Mouse (Mus musculus) midbrain, embryonic 10.5 days (tissue): ENCODE data around the gene Gm10300. TPM values are rescaled to one million over a fixed set of nuclear protein-coding genes. Genes with fewer than 3 reads are reported as not detected.

Source experiments
- DNase-seq: peaks from one replicate; pipeline ENCODE4 v3.0.0-alpha.2; 2017; ENCODE audit warnings: low spot score
- H3K27ac ChIP-seq: fragments of 300-500 bp; sonication (generic); replicated peaks from 2 replicates; pipeline ENCODE4 v1.5.1; 2016; ENCODE audit warnings: mild to moderate bottlenecking
- H3K27me3 ChIP-seq: fragments of 300-500 bp; sonication (generic); 2 replicates; pipeline ENCODE4 v1.6.1; 2016; ENCODE audit warnings: low read depth, mild to moderate bottlenecking; ENCODE audit not compliant: poor library complexity, severe bottlenecking
- H3K36me3 ChIP-seq: fragments of 300-500 bp; sonication (generic); 2 replicates; pipeline ENCODE4 v1.6.1; 2016; ENCODE audit warnings: mild to moderate bottlenecking, moderate library complexity
- H3K4me1 ChIP-seq: fragments of 300-500 bp; sonication (generic); 2 replicates; pipeline ENCODE4 v1.6.1; 2016
- H3K4me3 ChIP-seq: fragments of 300-500 bp; sonication (generic); 2 replicates; pipeline ENCODE4 v1.5.1; 2016; ENCODE audit warnings: mild to moderate bottlenecking, moderate library complexity
- H3K9me3 ChIP-seq: fragments of 300-500 bp; sonication (generic); replicated peaks from 2 replicates; pipeline ENCODE4 v1.6.1; 2016; ENCODE audit warnings: mild to moderate bottlenecking
- WGBS: fragments of 180-500 bp; shearing (Covaris S2); methylation state at CpG from one replicate; pipeline ENCODE4 v1.1.7; 2016; 5-methylcytosine and 5-hydroxymethylcytosine counted together
- polyA plus RNA-seq: library from polyadenylated mRNA; unstranded; fragments of >200 nt; fragmentation: Nextera tagmentation; extraction: Ambion mirVana; gene quantifications from 2 replicates; pipeline ENCODE4 v1.2.1, GENCODE M21; 2016

Gene Gm10300
- polyA plus RNA-seq, 1 experiment from 2014 or later = not detected

DNA sequence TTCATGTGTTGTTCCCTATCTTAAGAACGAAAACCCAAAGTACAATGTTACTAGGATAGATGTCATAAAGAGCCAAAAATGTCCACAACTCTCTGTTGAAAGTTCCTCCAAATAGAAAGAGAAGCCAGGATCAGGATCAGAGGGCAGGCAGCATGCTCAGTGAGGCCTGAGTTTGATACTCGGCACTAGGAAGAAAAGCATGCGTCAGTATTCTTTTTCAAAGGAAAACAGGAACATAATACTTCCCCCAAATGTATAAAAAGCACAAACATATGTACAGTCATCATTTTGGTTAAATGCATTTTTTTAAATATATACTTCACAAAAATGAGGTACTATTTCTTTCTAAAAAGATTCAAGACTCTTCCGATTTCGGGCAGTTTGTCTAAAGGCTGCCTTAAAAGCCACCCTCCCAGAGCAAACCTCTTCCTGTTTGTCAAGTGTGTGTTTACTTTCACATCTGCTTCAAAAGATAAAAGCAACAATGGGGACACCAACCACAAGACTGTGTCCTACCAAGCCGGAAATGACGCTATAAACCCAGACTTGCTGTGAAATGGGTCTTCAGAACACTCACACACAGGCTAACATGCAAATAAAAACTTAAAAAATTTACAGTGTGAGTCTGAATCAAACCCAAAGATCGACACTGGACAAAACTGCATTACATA lies 34.4 kb upstream of the Gm10300 start:
- peaks cover 17% of the 10 kb centered on the region for H3K36me3 ChIP-seq
- WGBS = 88% methylated on average over 8 of the region's 8 CpGs
- H3K9me3 ChIP-seq = no peaks in the 10 kb centered on the region
- H3K4me1 ChIP-seq = peaks cover 30% of the 10 kb centered on the region
- DNase-seq = no peak
- no peaks in the 10 kb centered on the region for H3K27me3 ChIP-seq
- H3K27ac ChIP-seq = no peak overlapping the region
- H3K4me3 ChIP-seq = no peak overlapping the region

DNA sequence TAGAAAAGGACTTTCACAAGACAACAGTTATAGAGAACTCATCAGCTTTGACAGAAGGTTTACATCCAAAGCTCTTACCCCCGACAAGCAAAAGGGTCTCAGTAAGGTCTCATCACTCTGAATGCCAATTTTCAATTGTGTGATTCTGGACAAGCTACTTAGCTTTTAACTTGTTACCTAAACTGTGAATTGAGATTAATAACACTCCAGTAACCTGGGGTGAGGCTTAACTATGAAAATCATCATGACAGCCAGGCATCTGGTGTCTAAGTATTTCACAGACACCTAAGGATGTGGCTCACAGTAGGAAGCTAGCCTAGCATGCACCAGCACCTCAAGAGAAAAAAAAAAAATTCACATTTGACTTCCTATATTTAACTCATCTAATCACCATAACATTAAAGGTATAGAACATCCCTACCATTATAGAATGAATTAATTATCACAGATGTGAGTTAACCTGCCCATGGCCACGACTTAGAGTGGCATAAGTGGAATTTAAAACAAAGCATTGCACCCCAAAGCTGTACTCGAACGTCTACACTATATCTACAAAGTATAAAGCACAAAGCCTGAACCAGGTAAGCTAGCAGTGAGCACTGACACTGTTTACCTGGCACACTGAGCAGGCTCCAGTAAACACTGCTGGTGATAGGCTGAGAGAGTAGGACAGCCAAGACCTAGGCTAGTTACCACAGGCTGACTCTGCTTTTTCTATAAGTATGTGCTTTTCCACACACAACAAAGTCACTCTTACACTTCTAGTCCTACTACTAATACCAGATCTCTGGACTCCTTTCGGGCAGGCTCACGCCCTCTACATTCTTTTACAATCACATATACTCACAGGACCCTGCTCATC lies 32.8 kb upstream of the Gm10300 start:
- no peak for DNase-seq
- peaks cover 17% of the 10 kb centered on the region for H3K36me3 ChIP-seq
- WGBS = 84% methylated on average over 6 of the region's 6 CpGs
- no peak overlapping the region for H3K4me3 ChIP-seq
- H3K4me1 ChIP-seq = peaks cover 42% of the 10 kb centered on the region
- H3K9me3 ChIP-seq = no peaks in the 10 kb centered on the region
- H3K27ac ChIP-seq = no peak overlapping the region
- no peaks in the 10 kb centered on the region for H3K27me3 ChIP-seq

DNA sequence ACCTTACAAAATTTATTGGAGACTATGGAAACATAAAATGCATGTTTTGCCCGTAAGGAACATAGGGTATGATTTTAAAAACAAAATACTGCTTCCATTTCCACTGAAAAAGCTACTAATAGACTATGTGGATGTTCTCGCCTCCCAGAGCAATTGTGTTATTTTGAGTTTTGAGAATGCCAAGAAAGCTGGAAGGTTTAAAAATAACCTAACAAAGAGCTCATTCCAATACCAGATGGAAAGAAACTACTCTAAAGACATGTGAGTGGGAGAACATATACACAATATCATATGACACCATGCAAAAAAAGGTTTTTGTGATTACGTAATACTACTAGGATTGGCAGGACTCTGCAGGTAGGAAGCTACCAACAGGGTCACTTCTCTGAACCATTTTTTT lies 30.8 kb upstream of the Gm10300 start:
- no peaks in the 10 kb centered on the region for H3K27me3 ChIP-seq
- 91% methylated on average over 3 of the region's 3 CpGs for WGBS
- no peaks in the 10 kb centered on the region for H3K9me3 ChIP-seq
- peaks cover 46% of the 10 kb centered on the region for H3K4me1 ChIP-seq
- DNase-seq = no peak
- no peak overlapping the region for H3K4me3 ChIP-seq
- H3K36me3 ChIP-seq = peaks cover 15% of the 10 kb centered on the region
- no peak overlapping the region for H3K27ac ChIP-seq

DNA sequence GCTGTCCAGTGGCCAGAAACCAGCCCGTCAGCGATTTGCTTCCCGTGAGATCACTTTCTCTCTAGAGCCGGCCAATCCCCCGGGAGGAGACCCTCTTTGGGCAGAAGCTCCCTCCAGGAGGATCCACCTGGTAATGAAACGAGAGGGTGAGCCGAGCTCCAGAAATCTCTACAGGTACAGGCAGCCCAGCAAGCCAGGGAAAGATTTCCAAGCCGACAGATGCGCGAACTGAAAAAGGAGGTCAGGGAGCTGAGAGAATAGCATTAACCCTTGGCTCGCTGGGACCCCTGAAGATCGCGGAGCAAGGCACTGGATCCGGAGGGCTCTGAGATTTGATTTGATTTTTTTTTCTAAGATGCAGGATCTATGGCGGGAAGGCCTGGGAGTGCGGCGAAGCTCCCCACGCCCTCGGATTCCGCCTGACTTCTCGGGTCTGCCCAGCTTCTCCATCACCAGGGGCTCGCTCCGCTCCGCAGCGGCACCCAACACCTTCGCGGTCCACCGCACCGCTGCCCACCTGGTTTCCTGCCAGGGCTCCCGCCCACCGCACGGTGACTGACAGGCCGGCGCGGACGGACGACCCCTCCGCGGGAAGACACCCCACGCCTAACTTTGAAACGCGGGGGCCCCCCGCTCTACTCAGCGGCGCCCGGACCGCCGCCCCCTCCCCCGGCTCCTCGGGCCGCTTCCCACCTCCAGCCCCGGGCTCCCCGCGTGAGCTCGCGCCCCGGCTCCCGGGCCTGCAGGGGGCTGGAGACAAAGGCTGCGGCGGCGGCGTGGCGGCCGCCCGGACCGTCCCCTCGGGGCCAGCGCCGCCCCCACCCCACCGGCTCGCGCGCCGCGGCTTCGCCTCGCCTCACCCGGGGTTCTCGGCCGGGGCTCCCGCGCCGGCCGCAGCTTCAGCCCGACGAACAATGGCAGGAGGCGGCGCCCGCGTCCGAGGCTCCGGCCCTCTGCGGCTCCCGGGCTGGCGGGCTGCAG lies 26.2 kb upstream of the Gm10300 start:
- under 1% methylated on average over 94 of the region's 95 CpGs for WGBS
- 0 out of 2 replicates have a peak, but pooled peaks cover 2% of the 10 kb centered on the region for H3K36me3 ChIP-seq

DNA sequence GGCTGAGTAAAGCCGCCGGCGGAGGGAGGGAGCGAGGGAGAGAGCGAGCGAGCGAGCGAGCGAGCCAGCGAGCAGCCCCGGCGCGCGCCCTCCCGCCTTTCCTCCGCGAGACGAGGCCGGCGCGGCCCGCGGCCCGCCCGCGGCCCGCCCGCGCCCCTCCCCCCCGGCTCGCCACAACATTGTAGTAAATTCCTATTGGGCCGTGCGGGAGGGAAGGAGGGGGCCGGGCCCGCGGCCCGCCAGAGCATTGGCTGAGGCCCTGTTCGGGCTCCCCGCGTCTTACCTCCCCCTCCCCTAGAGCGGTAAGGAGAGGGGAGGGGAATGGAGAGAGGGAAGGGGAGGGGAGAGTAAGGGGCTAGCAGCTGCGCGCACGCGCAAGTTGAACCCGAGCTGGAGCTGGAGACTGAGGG lies 25.5 kb upstream of the Gm10300 start:
- H3K4me1 ChIP-seq = peaks cover 50% of the 10 kb centered on the region
- H3K27ac ChIP-seq = peak overlapping the region; percentile 99
- peak; percentile 95 for DNase-seq
- H3K4me3 ChIP-seq = peak overlapping the region; percentile 98
- H3K27me3 ChIP-seq = peaks cover 21% of the 10 kb centered on the region
- 3% methylated on average over 23 of the region's 46 CpGs for WGBS
- H3K36me3 ChIP-seq = 0 out of 2 replicates have a peak, but pooled peaks cover 2% of the 10 kb centered on the region
- no peaks in the 10 kb centered on the region for H3K9me3 ChIP-seq

More for the DNA sequence above, 26.2 kb upstream of the Gm10300 start:
- Histone ChIP-seq H3K27me3 (peaks cover 21% of the 10 kb centered on the region), H3K4me1 (peaks cover 47% of the 10 kb centered on the region), H3K27ac (peak overlapping the region; percentile 99), H3K9me3 (no peaks in the 10 kb centered on the region), H3K4me3 (peak overlapping the region; percentile 98)
- peak; percentile 72 for DNase-seq

DNA sequence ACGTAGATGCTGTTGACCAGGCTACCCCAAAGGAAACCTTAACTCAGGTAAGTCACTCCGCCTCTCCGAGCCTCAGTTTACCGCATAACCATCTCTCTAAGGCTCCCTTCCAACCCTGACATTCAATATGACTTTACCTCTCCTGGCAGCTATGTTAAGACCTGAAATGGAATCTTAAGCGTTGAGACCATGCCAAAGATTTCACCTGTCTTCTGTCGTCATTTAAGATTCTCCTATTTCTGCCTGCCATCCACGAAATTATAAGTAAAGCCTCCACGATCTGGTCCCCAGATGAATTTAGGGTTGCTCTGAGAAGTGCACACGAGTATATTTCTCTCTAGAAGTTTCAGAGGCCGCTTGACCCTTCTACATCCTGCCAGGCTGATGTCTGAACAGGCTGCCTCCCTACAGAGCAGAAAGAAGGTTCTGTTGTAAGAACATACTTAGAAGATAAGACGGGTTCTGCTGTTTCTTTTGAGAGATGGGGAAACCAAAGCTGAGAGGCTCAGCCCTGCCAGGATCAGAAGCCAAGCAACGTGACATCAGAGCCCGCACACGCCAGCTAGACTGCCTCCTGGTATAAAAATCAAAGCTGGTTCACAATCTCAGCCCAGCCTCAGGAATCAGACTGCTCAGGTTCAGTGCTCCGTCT lies 24.8 kb upstream of the Gm10300 start:
- peak overlapping the region; percentile 99 for H3K27ac ChIP-seq
- peak; percentile 25 for DNase-seq
- peaks cover 50% of the 10 kb centered on the region for H3K4me1 ChIP-seq

DNA sequence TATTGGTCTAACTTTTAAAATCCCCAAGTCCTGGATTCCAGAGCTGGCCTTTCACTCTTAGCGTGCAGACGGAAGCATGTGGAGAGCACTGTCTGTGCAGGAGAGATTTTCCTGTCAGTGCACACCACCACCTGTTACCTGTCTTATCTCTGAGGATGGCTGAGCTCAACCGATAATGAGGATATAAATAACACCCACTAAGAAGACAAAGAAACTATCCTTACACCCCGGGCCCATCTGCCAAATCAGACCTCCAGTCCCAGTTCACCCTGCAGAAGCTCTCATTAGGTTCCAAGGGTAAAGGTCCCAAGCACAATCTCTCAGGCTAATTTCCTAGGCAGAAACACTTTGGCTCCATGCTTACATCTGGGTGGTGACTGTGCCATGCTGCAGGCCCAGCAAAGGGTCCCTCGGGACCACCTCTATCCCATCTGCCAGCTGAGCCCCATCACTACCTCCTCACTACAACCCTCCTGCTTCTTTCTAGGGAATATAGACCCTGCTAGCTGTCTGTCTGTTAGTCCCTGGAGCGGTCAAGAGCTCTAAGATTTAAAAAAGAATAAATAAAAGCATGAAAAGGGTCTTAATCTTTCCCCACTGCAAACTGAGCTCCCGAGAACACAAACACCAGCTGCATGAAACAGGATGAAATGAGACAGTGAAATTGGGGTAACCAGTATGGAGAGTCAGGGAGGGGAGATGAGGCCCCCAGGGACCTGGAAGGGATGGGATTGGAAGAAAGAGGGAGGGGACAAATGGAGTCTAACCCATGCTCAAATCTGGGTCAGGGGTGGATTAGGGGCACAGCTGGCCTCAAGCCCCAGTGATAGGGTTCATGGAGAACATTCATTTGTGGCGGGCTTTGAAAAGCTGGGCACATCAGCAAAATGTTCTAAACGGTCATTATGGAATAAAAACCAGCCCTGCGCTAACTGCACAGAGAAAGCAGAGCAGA lies 22.9 kb upstream of the Gm10300 start:
- no peak for DNase-seq
- H3K4me3 ChIP-seq = no peak overlapping the region
- peaks cover 21% of the 10 kb centered on the region for H3K27me3 ChIP-seq
- no peaks in the 10 kb centered on the region for H3K9me3 ChIP-seq
- H3K27ac ChIP-seq = no peak overlapping the region
- 79% methylated on average over 10 of the region's 10 CpGs for WGBS
- H3K36me3 ChIP-seq = no peaks in the 10 kb centered on the region
- H3K4me1 ChIP-seq = peaks cover 39% of the 10 kb centered on the region

More for the DNA sequence above, 24.8 kb upstream of the Gm10300 start:
- peak overlapping the region; percentile 98 for H3K4me3 ChIP-seq
- WGBS = 8% methylated on average over 15 of the region's 15 CpGs
- H3K27me3 ChIP-seq = peaks cover 21% of the 10 kb centered on the region
- 0 out of 2 replicates have a peak, but pooled peaks cover 2% of the 10 kb centered on the region for H3K36me3 ChIP-seq
- H3K9me3 ChIP-seq = no peaks in the 10 kb centered on the region

DNA sequence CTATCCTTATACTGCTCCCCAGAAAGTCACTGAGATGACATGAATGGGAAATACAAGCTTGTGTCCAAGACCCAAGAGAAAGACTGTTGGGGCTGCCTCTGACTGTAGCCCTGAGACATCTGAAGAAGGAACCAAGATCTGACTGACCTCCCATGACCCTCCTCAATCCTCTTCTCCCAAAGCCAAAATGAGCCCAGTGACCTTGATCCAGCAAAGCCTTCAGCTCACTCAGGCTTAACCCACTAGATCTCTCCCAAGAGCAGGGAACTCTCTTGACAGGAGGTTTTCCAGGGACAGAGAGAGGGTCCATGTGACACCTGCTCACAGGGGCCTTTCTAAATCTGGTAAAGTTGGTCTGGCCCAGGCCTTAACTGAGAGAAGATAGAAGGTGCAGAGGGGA lies 17.2 kb upstream of the Gm10300 start:
- H3K27me3 ChIP-seq = no peaks in the 10 kb centered on the region; the same call in 1 of the 2 replicates

DNA sequence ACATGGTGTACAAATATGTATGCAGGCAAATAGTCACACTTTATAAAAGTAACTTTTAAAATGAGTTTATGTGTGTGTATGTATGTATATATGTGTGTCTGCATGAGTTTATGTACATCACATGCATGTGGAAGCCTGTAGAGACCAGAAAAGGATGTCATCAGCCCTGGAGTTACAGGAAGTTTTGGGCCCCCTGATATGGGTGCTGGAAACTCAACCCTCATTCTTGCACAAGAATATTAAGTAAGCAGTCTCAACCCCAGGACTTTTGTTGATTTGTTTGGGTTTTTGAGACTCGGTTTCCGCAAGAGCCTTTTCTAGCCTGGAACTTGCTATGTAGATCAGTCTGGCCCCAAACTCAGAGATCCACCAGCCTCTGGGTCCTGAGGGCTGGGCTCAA lies 15.0 kb upstream of the Gm10300 start:
- no peak overlapping the region for H3K4me3 ChIP-seq
- H3K36me3 ChIP-seq = no peaks in the 10 kb centered on the region
- H3K9me3 ChIP-seq = no peaks in the 10 kb centered on the region
- no peak overlapping the region for H3K27ac ChIP-seq
- DNase-seq = no peak
- WGBS = 95% methylated on average over 2 of the region's 2 CpGs
- H3K27me3 ChIP-seq = no peaks in the 10 kb centered on the region
- H3K4me1 ChIP-seq = 0 out of 2 replicates have a peak, but pooled peaks cover 4% of the 10 kb centered on the region

More for the DNA sequence above, 17.2 kb upstream of the Gm10300 start:
- no peak for DNase-seq
- 0 out of 2 replicates have a peak, but pooled peaks cover 6% of the 10 kb centered on the region for H3K4me1 ChIP-seq
- H3K36me3 ChIP-seq = no peaks in the 10 kb centered on the region
- H3K9me3 ChIP-seq = no peaks in the 10 kb centered on the region
- no peak overlapping the region for H3K27ac ChIP-seq
- H3K4me3 ChIP-seq = no peak overlapping the region

DNA sequence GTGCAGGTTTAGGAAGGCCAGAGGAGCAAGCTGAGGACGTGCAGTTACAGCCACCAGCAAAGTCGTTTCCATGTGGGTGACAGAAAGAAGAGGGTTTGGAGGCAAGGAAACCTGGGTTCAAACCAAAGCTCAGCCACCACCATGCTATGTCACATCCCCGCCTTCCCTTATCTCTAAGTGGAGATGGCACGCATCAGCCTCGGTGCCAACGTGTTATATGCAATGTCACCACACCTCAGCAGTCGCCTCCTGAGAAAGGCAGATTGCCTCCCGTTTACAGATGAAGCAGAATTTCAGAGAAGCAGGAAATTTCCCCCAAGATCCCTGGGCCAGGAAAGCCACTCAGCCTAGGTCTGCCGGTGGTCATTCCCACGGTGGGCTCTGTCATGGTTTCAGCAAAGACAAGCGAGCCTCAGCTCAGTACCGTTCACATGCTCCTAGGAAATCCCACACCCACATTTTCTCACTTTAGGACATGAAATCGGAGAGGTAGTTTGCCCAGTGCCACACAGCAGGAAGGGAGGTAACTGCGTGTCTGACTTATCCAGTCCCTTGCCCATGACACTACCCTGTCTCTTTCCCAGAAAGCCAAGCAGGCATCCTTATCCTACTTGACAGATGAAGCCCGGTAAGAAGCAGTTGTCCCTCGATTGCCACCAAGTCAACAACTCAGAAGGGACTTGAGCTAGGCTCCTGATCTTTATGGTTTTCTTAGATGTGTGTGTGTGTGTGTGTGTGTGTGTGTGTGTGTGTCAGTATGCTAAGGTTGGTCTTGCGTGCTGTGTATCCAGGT lies 14.3 kb upstream of the Gm10300 start:
- Histone ChIP-seq H3K27me3 (no peaks in the 10 kb centered on the region), H3K4me1 (0 out of 2 replicates have a peak, but pooled peaks cover 4% of the 10 kb centered on the region), H3K27ac (no peak overlapping the region), H3K9me3 (no peaks in the 10 kb centered on the region), H3K36me3 (no peaks in the 10 kb centered on the region), H3K4me3 (no peak overlapping the region)
- 76% methylated on average over 17 of the region's 17 CpGs for WGBS
- DNase-seq = no peak
